Mouse (Mus musculus) brown adipose tissue, adult 24 weeks (tissue): ENCODE data around the gene Gja8. TPM values are rescaled to one million over a fixed set of nuclear protein-coding genes. Genes with fewer than 3 reads are reported as not detected.

ENCODE experiments used
- H3K27ac ChIP-seq: fragments of 200-500 bp; replicated peaks from 2 replicates; pipeline ENCODE4 v1.5.1; 2012; ENCODE audit warnings: low read depth, mild to moderate bottlenecking, low read length
- H3K4me1 ChIP-seq: fragments of 200-500 bp; 2 replicates; pipeline ENCODE4 v1.6.1; 2012; ENCODE audit warnings: low read length, mixed read lengths; ENCODE audit not compliant: control insufficient read depth, insufficient read depth, insufficient read length
- H3K4me3 ChIP-seq: fragments of 200-500 bp; 2 replicates; pipeline ENCODE4 v1.5.1; 2012; ENCODE audit warnings: low read depth, mild to moderate bottlenecking, low read length, moderate library complexity; ENCODE audit not compliant: insufficient read depth
- polyA plus RNA-seq: library from polyadenylated mRNA; stranded (reverse); fragments of >200 nt; gene quantifications from 2 replicates; pipeline ENCODE4 v1.2.4, GENCODE M21; 2012; ENCODE audit not compliant: missing spikeins, insufficient read depth, insufficient read length

The Gja8 gene
- polyA plus RNA-seq, 1 experiment, result not detected

DNA sequence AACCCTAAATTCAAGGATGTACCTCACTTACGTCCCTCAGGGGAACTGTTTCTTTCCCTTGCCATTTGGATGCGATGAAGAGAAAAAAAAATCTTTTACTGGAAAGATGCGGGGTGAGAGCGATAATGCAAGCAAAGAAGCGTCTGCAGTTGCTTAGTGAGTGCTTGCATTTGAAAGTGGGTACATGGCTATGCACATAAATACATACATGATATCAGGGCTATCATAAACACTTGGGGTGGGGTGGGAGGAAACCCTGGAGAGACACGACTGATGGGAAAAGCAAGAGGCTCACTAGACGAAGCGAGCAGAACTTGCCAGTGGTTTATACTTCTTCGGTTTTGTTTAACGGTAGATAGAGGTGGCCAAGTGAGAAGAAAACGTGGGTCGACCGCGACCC lies 21.4 kb downstream of the Gja8 start, which contains the start of gene Gja5:
TSS of gene Gja5 (plus strand) at position 301 of the 400 bp plus-strand sequence.
- no peak within 1 kb of the TSS for H3K27ac ChIP-seq
- peak within 1 kb of the TSS; percentile 86 for H3K4me3 ChIP-seq
- H3K4me1 ChIP-seq, result no peaks in the 10 kb centered on the region; the same call in 1 of the 2 replicates

DNA sequence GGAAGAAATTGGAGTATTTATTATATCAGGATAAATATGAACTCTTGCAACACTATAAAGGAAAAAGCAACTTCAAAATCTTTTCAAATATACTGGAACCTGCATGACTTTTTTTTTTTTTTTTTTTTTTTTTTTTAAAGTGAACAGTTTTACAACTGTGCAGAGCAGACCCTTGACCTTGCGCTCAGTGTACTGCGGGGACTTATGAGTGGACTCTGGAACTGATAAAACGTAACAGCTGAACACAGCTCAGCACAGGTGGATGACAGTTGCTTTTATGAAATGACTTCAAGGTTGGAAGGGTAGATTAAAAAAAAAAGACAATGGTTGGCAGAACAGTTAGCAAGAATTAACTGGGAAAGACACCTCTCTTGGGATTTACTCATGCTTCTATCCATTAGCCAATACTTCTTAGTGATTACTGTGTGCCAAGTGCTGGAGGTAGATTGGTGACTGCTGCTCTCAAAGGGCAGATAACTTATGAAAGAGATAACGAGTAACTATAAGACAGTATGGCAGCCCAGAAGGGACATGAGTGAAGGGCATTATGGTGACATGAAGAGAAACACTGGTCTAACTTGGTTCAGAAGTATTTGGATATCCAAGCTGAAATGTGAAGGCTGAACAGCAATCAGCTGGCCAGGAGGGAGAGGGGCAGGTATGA lies 23.4 kb downstream of the Gja8 start:
- Histone ChIP-seq H3K4me1 (no peaks in the 10 kb centered on the region; the same call in 1 of the 2 replicates), H3K4me3 (no peak overlapping the region), H3K27ac (no peak overlapping the region)

DNA sequence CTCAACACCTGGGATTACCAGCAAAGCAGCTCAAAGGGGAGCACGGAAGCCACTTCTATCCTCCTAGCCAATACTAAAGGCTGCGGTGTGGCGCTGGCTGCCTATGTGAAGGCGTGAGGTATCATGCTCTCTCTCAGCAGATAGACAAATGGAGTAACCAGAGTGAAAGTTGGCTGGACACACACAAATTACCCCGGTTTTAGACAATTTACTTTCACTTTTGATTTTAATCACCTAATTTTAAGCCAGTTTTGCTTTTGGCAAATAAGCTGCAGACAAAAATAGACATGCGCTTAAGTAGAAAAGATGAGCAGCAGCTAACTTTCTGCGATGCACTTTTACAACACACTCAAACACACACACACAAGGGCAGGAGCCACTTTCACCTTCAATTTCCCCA lies 42.1 kb downstream of the Gja8 start:
- Histone ChIP-seq H3K27ac (no peak overlapping the region), H3K4me1 (no peaks in the 10 kb centered on the region), H3K4me3 (0 out of 2 replicates have a peak overlapping the region, but pooled peaks have one; percentile 20)

DNA sequence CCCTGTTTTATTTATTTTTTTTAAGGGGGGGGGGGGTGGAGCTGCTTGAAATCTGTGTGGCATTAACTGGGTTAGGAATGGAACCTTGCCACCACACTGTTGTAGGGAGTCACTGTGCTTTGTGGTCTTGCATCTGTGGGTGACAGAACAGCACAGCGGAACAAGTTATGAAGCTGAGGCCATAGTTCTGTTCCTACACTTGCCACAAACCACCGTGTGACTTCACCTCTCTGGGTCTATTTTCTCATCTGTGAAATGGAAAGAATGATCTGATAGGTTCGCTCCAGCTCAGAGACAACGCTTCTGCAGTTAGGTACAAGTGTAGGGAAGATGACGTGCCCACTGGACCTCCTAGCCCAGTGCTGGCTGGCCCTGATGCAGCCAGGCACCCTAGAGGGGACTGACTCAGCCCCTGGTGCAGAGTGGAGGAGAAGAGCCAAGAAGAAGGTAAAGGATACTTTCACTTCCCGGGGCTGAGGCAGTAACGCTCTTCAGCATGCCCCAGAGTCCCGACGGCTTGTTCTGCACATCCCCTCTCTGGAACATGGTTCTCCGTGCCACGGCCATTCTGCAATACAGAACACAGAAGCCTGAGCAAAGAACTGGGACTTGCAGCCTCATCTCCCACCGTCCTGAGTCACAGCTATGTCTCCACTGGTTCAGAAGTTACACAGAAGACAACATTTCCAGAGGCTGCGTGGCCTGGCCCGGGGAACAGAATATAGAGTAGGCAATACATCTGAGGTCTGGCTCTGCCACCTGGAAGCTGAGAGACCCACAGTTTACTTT lies 43.6 kb downstream of the Gja8 start:
- H3K4me3 ChIP-seq, result no peak overlapping the region
- no peaks in the 10 kb centered on the region for H3K4me1 ChIP-seq
- no peak overlapping the region for H3K27ac ChIP-seq

DNA sequence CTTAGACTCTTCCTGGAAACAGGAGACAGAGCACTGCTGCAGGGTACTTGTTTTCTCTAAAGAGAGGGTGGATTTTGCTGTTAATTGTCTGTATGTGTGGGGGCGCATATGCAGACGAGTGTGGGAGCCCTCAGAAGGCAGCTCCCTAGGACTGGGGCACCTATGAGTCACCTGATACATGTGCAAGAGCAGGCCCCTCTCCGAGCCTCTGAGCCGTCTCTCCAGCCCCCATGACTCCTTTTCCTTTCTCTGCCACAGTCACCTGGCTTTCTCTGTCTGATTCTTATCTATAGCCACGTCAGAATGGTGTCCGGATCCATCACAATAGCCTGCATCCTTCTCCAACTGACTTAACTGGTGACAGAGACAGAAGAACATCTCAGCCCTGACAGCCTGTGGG lies 44.3 kb downstream of the Gja8 start:
- Histone ChIP-seq H3K4me3 (no peak overlapping the region), H3K27ac (no peak overlapping the region)

DNA sequence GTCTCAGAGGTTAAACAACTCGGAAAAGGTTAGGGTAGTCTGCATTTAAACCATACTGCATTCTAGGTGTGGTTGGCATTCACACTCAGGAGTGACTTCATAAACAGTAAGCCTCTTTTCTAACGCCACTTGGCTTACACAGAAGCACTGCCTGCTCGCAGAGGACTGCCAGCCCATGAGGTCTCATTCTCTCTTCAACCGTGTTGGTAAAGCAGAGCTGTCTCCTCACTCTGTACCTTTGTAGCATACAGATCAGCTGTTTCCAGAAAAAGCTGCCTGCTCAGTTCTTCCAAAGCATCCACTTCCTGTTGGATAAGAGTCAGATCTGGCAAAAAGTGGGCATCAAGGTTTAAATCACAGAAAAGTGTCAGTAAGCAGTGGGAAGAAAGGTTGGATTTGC lies 45.4 kb downstream of the Gja8 start:
- H3K4me1 ChIP-seq, result no peaks in the 10 kb centered on the region
- no peak overlapping the region for H3K4me3 ChIP-seq
- no peak overlapping the region for H3K27ac ChIP-seq

More for the DNA sequence above, 44.3 kb downstream of the Gja8 start:
- no peaks in the 10 kb centered on the region for H3K4me1 ChIP-seq

DNA sequence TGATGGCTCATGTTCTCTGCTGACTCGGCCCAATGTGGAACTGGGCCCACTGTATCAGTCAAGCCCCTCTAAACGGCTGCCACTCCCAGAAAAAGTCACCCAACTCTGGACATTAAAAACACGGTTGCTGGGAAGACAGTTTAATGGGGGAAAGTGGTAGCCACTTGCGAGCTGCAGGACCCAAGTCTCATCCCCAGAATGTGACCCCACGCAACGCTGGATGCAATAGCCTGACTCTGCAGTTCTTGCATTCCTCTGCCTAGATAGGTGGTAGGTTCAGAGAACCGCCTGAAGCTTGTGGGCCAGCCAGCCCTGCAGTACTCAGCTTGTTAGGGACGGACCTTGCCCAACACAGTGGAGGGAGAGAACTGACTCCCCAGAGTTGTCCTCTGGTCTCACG lies 46.3 kb downstream of the Gja8 start:
- Histone ChIP-seq H3K4me3 (no peak overlapping the region), H3K27ac (no peak overlapping the region), H3K4me1 (no peaks in the 10 kb centered on the region)

DNA sequence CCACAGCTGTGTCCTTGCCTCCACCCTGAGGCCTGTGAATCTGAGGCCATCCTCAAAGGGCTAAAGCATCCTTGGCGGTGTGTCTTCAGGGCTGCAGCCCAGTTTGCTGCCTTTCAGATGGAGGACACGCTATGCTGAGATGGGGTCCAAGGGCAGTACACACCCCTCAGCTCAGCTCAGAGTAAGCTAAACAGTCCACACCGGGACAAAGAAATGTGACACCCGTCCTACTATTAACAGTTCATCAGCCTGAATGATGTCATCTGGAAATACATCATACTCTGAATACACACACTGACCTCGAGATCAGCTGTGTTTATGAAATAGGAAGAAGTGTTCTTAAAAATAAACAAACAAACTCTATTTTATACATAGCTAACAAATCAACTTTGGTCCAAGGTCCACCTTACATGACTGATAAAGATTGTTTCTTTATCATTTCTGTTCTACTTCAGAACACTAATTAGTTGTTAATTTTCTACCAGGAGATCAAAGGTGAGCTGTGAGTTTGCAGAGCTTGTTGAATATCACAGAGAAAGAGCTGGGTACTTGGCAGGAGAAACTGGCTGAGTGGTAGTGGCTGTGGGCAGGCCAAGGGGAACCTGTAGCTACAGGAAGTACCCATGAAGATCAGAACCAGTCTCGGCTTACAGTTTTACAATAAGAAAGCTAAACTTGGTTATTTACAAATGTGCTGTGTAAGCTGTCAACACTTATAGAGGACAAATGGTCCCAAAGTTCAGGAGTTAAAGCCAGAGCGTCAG lies 50.8 kb downstream of the Gja8 start:
- no peaks in the 10 kb centered on the region for H3K4me1 ChIP-seq
- no peak overlapping the region for H3K27ac ChIP-seq
- no peak overlapping the region for H3K4me3 ChIP-seq

DNA sequence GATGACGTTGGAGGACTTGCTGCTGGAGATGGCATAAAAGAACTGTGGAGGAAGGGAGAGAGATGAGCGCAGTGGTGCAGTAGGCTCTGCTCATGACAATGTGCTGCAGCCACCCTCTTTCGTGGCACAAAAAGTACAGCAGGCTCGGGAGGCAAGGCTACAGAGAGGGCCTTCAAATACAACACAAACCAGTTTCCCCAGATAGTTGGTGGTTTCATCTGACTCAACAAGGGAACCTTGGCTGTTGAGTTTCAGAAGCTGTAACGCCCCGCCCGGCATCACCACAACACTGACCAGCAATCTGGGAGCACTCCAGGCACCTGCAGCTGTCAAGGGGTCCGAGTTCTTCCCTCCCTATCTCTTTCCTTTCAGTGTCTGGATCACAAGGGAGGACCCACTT lies 53.3 kb downstream of the Gja8 start:
- Histone ChIP-seq H3K4me1 (no peaks in the 10 kb centered on the region), H3K27ac (no peak overlapping the region), H3K4me3 (no peak overlapping the region)

DNA sequence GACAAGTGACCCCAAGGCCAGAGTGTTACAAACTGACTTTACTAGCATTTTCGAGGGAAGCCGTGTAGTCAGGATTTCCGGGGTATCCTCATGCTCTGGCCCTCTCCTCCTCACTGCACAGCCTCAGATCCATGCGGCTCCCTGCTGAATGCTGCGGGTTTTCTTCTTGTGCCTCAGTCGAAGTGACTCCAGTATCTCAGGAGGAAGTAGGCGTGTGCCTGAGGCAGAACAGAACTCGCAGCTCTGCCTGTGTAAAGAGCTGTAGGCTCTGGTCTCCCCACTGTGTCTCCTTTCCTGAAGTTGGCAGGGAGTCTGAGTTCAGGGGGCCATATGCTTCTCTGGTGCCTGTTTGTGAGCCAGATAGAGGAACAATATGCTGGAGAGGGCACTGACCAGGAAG lies 54.8 kb downstream of the Gja8 start:
- Histone ChIP-seq H3K27ac (no peak overlapping the region), H3K4me1 (no peaks in the 10 kb centered on the region), H3K4me3 (no peak overlapping the region)

DNA sequence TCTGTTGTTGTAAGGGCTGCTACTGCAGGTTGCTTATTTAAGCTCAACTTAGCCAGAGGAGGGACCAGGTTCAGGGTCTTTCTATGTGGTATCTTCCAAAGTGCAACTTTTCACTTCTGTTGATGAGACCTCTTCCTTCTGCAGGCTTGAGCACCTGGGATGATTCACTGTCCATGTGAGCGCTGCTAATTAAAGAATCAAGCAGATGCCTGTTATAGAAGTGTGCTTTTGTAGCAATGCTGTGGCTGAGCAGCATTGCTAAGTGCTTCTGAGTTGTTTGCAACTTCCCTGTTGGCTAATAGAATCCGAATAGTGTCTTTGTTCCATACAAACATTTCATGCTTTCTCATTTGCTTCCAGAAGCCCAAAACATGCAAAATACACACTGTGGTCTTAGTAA lies 55.5 kb downstream of the Gja8 start:
- Histone ChIP-seq H3K4me1 (no peaks in the 10 kb centered on the region), H3K4me3 (no peak overlapping the region), H3K27ac (no peak overlapping the region)

DNA sequence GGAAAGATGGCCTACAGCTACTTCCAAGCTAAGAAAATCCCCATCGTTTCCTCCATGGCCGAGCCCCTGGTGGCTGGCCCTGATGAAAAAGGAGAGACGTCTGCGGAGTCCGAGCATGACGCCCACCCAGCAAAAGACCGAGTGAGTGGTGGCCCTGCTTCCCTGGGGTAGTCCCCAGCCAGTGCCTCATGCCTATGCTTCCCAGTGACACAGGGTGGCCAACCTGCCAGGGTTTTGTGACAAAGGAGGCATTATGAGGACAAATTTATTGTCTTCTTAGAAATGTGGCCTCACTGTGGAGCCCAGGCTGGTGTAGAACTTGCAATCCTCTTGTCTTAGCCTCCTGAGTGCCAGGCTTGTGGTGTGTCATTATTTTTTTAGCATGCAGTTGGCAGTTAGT lies 56.7 kb downstream of the Gja8 start:
- Histone ChIP-seq H3K4me1 (no peaks in the 10 kb centered on the region), H3K4me3 (no peak overlapping the region)

DNA sequence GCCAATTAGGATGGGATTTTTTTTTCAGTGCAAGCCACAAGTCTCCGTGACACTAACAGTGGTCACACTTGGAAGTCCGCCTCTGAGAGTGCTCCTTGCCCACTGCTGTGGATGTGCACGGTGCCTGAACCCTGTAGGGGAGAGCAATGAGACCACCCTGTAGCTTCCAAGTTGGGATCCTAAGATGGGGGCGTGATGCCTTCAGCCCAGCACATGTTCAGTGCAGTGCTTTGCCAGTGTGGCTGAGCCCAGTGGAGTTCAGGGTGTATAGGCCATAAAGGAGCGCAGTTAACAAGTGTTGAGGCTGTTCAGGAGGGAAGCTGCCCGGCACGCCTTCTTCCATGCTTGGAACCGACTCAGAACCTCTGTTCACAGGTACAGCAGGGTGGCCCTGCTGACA lies 57.3 kb downstream of the Gja8 start:
- Histone ChIP-seq H3K27ac (no peak overlapping the region), H3K4me3 (no peak overlapping the region), H3K4me1 (no peaks in the 10 kb centered on the region)

More for the DNA sequence above, 56.7 kb downstream of the Gja8 start:
- no peak overlapping the region for H3K27ac ChIP-seq

DNA sequence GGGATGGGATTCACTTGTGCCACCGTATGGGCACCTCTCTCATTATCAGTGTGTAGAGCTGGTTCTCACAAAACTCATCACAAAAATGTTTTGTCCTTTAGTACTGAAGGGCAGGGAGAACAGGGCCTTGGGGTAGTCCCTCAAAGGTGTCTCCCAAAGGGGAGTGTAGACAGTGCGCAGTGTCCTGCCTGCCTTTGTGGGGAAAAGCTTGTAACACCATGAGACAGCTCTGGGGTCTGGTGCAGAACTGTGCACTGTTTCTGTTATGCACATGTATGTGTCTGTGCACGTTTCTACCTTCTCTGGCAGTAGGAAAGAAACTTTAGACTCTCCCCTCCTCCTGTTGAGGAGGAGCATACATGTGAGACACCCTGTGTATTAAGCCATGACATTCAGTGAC lies 58.0 kb downstream of the Gja8 start:
- Histone ChIP-seq H3K27ac (no peak overlapping the region), H3K4me1 (no peaks in the 10 kb centered on the region), H3K4me3 (no peak overlapping the region)
